Mouse (Mus musculus): Measurements from ENCODE around the gene Tmed6.
A peak's percentile ranks its signal among the peaks of the same experiment; 100 is the strongest.
"Not testable (repeated sequence)": the region's sequence is repeated elsewhere in the genome, so short reads cannot be mapped to it uniquely, and the experiment has no call there.

Gene Tmed6

DNA sequence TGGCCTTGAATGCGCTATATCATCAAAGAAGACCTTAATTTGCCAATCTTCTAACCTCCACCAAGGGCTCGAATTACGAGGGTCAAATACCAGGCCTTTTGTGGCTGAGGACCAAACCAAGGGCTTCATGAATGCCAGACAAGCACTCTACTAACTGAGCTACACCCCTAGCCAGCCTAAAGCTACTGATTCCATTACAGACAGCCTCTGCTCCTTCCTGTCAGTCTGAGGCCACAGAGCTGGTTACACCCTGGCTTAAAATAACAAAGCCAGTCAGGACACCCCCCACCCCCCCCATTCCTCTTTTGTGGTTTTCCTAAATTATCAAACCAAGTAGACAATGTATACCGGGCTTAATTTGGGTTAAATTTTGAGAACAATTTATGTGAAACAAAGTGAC is 8.3 kb upstream of the Tmed6 start:
- DNase-seq = no peak

DNA sequence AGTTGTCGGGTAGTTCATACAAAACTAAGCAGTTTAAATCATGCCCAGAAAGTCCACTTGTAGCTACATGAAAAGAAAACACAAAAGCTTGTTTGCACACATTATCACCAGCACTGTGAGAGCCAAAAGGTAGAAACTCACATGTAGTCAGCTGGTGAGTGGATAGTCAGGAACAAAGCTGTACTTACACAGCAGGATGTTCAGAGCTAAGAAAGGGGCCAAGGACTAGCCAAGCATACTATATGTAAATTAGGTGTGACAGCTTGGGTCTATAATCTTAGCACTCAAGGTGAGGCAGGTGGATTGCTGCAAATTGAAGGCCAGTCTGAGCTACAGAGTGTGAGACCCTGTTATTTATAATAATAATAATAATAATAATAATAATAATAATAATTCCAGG is 2.8 kb downstream of the Tmed6 start:
- DNase-seq = no peak

DNA sequence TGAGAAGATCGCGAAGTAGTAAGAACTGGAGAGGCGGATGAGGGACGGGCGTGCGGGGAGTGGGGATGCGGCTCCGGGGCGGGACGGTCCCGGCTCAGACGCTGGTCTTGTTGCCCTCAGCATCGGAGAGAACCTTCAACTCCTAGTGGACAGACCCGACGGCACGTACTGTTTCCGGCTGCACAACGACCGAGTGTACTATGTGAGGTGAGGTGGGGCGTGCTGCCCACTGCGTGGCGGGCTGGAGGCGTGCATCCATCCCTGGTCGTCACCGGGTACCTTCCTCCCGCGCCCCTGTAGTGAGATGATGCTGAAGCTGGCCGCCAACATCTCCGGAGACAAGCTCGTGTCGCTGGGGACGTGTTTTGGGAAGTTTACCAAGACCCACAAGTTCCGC is 8.5 kb downstream of the Tmed6 start:
- no peak for DNase-seq

DNA sequence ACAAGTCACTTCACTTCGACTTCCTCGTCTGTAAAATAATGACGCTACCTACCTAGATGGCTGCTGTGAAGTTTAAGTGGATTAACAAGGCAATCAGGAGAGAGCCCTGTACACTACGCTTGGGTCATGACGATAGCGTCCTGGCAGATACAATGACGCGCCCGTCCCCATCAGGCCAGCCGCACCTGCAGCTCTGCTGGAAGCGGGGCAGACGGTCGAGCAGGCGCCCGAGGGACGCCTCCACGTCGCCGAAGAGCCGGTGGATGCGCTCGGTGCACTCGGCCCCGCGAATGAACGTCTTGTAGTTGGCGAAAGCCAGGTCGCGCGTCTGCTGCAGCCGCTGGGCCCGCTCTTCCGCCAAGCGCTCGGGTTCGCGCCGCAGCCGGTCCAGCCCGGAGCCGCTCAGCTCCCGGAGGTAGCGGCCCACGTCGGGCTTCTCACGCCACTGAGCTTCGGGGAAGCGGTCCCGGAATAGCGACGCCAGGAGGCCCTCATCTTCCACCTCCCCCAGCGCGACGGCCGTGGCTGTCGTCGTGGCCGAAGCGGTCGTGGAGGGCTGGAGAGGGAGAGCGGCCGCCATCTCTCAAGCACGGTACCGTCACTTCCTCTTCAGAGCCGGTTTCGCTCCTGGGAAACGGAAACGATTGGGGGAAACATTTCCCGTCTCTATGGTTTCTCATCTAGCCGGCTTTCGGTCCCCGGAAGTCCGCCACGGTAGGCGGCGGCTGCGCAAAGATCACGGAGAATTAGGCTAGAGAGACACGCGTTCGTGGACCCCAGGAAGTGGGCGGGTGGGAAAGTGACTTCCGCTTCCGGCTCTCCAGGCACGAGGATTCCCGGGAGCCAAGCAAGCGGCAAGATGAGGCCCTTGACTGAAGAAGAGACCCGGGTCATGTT is 9.1 kb downstream of the Tmed6 start, which contains the start of the genes Cog8 and Nip7:
TSS of gene Cog8 (minus strand) at position 614 of the 897 bp plus-strand sequence.
TSS of gene Nip7 (plus strand) at position 802 of the 897 bp plus-strand sequence.
- DNase-seq = peak; percentile 97 to 98

DNA sequence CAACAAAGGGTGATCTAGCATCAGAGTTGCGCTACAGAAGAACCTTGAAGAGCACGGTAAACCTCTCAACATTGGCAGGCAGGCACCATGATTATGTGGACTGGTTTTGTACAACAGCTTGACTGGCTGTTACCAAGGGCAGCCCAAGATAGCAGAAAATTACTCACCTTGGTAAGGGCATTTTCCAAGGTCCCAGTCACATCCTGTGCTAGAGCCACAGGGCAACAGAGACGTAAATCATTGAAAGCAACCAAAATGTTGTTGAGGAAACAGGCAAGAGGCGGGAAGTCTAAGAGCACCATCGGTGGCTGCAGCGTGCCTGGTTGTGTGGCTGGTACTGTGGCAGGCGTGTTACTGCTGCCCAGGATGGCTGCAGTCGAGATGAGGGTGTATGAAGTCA is 13.4 kb downstream of the Tmed6 start:
- no peak for DNase-seq

DNA sequence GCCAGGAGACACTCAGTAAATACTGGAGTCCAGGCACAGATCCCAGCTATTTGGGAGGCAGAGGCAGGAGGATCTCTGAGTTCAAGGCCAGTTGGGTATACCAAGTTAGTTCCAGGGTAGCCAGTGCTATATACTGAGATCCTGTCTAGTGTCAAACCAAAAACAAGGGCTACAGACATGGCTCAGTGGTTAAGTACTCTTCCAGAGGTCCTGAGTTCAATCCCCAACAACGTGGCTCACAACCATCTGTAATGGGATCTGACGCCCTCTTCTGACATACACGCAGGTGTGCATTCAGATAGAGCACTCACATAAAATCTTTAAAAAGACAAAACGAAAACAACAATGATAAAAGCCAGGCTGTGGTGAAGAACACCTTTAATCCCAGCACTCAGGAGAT is 16.0 kb downstream of the Tmed6 start:
- DNase-seq = no peak

DNA sequence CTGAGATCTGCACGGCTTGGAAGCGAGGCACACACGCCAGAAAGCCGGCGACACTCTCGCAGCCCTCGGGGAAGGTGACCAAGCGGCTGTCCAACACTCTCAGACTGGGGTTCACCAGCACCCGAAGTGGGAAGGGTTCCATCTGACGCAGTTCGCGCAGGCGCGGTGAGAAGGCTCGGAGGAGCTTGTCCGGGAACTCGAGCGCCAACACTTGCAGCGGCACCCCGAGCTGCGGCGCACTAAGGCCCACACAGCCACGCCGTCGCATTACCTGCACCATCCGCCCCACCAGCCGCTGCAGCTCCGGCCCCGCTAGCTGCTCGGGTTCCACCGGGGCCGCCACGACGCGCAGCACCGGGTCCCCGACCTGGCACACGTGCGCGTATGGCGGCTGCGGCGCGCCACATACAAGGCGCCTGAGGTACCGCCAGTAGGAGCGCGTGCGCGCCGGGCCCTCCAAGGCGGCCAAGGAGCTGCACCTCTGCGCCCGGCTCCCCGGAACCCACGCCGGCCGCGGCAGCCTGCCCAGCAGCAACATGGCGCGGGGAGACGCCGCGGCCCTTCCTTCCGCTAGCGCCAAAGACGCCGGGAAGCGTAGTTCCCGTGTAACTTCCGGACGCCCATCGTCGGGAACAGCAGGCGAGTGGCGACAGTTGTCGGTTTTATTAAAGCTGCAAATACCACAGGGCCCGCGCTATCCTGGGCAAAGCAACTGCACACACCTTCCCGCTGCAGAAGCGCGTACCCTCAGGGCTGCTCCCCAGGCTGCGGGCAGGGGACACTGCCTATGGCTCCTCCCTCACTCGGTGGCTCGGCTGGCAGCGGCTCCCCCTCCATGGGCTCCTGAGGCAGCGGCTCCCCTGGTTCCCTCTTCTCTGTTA is 17.1 kb downstream of the Tmed6 start, which contains the start of gene Pdf:
TSS of gene Pdf (minus strand) at position 554 of the 881 bp plus-strand sequence.
- peak; percentile 72 to 81 for DNase-seq

DNA sequence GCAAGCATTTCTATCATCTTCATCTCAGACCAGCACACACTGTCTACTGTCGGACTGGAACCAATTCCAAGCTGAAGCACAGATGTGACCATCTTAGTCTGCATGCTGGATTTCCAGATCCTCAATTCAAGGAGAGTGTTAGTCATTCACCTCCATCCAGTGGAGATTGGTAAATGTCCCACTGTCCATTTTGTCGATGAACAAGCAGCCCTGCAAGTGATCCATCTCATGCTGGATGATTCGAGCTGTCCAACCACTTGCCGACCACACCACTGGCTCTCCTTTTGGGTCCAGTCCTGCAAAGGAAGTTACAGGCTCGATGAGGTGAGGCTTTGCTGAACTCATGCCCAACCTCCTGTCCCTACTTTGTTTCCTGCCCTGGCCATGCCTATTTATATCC is 18.5 kb downstream of the Tmed6 start:
- DNase-seq = no peak

DNA sequence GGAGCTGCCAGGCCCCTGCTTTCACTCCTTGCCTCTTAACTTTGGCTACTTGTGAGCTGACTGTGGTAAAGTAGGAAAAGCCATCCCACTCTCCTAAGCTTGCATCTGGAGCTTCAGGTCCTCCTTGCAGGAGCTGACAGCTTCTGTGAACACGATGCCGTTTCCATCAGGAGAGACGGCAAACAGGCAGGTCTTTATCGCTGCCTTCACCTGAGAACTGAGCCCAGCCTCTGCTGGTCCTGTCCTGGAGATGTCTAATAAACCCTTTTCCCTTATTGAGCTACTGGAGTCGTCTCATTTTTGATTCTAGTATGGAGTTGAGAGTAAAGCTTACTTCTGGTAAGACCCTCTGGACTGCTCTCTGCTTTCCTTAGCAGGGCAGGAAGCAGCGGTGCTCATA is 20.0 kb downstream of the Tmed6 start:
- no peak for DNase-seq

DNA sequence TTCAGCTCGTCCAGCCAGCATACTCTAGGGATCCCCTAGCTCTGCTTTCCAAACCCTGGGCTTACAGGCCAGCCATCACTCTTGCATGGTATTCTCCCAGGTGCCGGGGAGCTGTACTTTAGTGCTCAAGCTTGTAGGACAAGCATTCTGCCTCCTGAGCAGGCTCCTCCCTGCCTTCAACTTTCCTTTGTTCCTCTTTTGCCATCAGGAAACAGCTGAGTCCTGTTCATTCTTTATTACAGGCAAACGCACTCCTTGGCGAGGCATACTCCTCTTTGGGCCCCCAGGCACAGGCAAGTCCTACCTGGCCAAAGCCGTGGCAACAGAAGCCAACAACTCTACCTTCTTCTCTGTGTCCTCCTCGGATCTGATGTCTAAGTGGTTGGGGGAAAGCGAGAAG is 24.8 kb downstream of the Tmed6 start:
- DNase-seq = no peak

DNA sequence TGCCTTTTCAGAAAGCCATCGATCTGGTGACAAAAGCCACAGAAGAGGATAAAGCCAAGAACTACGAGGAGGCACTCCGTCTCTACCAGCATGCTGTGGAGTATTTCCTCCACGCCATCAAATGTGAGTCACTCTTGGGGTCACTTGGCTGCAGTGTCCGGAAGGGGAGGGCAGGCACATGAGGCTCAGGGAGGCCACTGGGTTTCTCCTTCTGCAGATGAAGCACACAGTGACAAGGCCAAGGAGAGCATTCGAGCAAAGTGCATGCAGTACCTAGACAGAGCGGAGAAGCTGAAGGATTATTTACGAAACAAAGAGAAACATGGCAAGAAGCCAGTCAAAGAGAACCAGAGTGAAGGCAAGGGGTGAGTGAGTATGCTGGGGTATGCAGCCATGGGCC is 28.8 kb downstream of the Tmed6 start:
- peak; percentile 30 to 41 for DNase-seq

DNA sequence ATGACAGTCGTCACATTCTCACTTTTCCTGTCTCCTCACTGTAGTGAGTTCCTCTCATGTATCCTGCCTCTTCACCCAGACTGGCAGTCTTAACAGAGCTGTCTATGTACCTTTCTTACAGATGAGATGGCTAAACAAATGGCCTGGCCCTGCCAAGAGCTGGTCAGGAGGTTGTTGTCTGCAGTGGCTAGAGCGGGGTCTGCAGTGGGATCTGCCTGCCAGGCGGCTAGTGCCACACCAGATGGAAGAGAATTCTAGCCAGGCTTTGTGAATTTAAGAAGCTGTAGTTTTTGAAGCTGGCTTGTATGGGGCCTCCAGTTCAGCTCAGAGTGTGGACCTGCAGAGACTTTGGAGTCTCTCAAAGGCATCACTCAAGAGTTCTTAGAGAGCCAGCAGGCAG is 29.8 kb downstream of the Tmed6 start:
- no peak for DNase-seq

DNA sequence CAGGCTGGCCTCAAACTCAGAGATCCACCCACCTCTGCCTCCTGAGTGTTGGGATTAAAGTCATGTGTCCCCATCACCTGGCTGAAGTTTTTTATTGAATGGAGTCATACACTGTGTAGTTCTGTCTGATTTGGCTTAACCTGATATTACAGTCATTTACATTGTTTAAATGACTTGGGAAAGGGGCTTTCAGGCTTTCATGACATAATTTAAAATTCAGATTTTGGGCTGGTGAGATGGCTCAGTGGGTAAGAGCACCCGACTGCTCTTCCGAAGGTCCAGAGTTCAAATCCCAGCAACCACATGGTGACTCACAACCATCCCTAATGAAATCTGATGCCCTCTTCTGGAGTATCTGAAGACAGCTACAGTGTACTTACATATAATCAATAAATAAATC is 31.8 kb downstream of the Tmed6 start:
- DNase-seq = not testable (repeated sequence)

DNA sequence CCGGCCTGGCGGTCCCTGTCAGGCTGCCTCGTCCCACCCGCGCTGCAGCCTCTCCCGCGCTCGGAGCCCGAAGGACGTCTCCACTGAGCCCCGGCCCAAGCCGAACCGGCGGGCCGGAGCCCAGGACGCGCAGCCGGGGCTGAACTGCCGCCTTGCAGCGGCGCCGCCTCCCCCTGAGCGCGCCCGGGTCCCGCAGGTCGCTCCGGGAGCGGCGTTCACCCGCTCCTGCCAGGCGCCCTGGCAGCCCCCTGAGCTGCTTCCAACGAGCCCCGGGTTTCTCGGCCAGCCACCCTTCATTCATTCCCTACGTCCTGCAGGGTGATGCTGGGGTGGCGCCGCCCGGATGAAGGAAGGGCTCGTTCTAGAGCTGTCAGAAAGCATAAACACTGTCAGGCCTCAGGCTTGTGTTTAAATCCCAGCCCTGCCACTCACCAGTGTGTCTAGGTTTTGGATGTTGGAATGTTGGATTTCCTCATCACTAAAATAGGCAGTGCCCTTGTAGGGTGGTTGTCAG is 33.8 kb downstream of the Tmed6 start:
- no peak for DNase-seq

DNA sequence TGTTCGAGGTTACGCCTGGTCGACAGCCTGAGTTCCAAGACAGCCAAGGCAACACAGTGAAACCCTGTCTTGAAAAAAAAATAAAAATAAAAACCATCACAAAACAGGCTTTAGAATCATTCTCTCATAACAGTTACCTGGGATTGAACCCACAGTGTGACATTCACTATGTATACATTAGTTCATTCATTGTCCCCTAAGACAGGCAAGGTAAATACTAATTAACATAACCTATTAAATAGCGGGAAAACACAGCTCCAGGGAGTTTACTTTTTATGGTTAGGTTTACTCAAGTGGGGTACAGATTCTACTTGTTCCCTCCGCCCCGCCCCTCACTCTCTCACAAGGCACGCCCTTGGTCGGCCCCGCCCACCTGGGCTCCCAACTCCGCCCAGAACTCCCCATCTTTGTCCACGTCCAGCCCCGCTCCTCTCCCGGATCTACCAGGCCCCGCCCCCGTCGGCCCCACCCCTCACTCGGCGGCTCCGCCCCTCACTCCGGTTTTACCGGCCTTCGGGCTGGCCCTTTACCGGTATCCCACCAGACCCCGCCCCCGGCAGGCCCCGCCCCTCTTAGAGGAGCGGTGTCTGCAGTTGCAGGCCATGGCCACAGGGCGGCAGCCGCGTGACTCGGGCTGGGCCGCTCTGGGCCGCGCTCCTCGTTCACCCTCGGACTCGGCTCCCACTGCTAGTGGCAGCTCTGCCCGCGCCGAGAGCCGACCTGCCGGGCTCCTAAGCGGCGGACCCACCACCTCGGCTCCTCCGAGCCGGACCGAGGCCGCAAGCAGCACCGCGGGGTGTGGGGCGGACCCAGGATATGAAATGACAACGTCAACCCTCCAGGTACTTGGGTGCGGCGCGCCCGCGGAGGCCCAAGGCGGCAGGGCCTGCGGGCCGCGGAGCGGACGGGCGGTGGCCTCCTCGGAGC is 34.5 kb downstream of the Tmed6 start, which contains the start of gene Vps4a:
TSS of gene Vps4a (plus strand) at position 573 of the 927 bp plus-strand sequence.
- peak; percentile 97 to 99 for DNase-seq

DNA sequence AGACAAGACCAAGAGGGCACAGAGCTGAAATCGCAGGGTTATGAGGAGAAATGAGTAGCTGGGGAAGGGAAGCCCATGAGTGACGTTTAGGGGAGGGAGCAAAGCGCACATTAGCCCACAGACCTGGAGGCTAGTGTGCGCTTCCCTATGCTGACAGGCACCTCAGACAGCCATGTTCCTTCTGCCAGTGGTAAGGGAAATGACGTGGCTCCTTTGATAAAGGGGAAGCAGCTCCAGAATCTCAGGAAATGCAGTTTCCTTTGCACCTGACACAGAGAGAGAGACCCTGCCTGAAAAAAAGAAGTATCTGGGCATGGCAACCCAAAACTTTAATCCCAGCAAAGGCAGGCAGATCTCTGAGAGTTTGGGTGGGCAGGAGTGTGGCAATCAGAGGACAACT is 35.4 kb downstream of the Tmed6 start:
- DNase-seq = no peak

DNA sequence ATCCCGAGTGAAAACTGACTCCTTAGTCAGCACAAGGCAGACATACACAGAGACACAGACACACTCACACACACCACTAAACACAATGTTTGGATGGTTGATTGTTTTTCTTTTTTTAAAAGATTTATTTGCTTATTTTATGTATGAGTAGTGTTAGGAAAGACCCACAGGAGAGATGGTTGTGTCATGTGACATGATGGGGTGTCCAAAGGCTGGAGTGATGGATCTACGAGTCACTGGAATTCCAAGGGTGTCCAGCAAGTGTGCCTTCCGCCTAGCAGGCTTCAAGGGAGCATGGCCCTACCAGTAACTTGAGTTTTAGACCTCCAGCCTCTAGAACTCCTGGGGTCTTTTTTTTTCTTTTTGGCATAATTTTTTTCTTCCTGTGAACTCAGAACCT is 36.1 kb downstream of the Tmed6 start:
- no peak for DNase-seq

DNA sequence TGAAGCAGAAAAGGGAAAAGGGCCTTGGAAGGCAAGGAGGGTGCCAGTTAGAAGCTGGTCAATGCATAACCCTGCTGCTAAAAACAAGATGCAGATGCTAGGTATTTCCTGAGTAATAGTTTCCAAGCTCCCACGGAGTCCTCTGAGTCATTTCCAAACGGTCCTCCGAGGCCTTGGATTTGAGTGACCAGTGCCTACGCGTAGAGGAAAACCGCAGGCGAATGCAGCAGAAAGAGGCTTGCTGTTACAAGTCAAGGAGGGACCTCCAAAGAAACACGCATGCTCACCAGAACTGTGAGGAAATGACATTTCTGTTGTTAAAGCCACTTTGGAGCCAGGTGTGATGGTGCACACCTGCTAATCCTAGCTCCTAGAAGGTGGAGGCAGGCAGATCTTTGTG is 42.0 kb downstream of the Tmed6 start:
- no peak for DNase-seq

DNA sequence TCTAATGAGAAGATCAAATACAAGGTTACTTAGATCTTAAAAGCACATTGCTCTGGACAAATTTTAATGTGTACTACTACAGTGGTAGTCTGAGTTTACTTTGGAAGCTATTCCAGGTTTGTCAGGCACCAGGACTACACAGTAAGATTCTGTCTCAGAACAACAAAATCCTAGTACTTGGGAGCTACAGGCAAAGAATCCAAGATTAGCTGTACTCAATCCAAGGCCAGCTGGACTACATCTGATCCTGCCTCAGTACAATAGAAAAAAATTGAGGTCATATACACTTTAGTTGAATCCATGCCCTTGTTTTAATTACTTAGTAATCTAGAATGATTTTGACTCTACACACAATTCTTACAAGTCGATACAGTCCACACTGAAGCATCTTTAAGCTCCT is 50.5 kb downstream of the Tmed6 start:
- no peak for DNase-seq

DNA sequence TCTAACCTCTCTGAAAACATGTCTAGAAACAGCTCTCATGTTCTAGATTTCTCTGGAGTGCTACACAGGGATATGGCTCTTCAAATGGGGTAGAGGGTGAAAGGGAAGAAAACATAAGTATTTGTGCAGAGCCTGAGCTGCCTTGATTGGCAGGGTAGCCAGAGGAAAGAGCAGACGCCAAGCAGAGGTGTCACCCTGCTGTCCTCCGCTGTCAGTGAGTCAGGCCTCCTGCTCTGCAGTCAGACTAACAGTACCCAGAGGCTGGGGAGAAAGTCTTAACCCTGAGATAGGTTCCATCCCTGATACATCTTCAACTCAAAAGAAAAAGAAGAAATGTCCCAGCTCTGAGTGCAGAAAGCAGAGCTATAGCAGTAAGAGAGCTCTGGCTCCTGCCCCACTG is 52.8 kb downstream of the Tmed6 start:
- DNase-seq = no peak

All from kidney, adult 8-10 months (tissue).